Mouse (Mus musculus): Measurements from ENCODE around the gene Ccdc163.

GRCm38 (mm10) chr4:116727401-116727800 lies 19.1 kb downstream of the Ccdc163 start:
- TF ChIP-seq MAFK (IDR thresholded peaks at IDR 0.05; ENCODE audit: insufficient read depth, low read depth, low read length) (no peak), ZC3H11A (IDR thresholded peaks at IDR 0.05; ENCODE audit: borderline replicate concordance, low read depth, low read length) (no peak), ZNF384 (IDR thresholded peaks at IDR 0.05; ENCODE audit: low read depth, low read length) (no peak), HCFC1 (IDR thresholded peaks at IDR 0.05; ENCODE audit: borderline replicate concordance, insufficient read depth, low read length) (no peak)

All from ES-E14 (cell line).